Mouse (Mus musculus) adrenal gland, postnatal 36 days (tissue): ENCODE measurements around the gene Inpp1. TPM values are rescaled to one million over a fixed set of nuclear protein-coding genes. Genes with fewer than 3 reads are reported as not detected.

Source experiments
- DNase-seq, 2 experiments: peaks; one replicate each; pipeline ENCODE4 v3.0.0; 2021; ENCODE audit warnings: mixed read lengths in 1 of 2
- total RNA-seq, 2 experiments: library from RNA; stranded (reverse); gene quantifications; 2 replicates each; pipeline ENCODE4 v1.2.3; 2021

Gene Inpp1
- total RNA-seq, 2 experiments from 2014 or later = 22.5 to 39.3 TPM

DNA sequence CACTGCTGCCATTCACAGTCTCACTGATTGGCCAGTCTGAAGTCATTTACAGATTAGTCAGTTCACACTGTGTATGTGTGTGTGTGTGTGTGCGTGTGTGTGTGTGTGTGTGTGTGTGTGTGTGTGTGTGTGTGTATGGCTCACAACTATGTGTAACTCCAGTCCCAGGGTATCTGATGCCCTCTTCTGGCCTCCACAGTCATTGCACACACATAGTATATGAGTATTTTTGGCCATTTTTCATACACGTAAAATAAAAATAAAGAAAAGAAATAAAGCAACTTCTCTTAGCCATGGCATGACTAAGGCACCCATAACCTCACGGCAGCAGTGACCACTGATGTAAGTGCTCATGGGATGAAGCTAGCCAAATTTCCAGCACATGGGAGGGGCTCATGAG is 23.8 kb downstream of the Inpp1 start:
- DNase-seq = peak; percentile 5 to 22

DNA sequence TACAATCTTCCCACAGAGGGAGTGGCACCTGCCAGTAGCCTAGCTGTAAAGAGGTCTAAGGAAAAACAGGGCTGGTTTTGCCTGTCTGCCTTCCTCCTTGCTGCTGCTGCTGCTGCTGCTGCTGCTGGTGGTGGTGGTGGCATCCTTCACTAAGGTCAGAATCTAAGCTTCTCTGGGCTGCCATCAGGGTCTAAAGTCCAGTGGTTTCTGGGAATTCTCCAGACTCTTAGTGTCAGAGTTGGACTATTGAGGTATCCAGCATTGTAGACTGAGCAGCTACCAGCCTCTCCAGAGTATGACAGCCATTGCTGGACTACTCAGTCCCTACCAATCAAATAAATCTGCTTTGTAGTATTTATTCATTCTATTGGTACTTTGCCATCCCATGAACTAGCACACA is 24.8 kb downstream of the Inpp1 start:
- no peak for DNase-seq

DNA sequence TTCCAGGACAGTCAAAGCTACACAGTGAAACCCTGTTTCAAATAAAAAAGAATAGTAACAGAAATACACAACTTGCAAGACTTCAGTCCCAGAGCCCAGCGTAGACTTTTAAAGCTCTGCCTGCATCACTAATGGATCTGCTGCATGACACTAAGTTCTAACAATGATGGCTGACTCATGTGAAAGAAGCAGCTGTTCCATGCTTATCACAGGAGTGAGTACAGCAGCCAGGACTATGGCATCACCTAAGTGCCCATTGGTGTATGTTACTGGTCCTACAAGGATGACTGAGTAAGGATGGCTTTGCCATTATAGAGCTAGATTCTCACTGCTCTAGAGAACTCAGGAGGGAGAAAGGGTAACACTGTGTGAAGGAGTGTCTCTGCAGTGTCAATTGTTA is 30.2 kb downstream of the Inpp1 start:
- DNase-seq = no peak

DNA sequence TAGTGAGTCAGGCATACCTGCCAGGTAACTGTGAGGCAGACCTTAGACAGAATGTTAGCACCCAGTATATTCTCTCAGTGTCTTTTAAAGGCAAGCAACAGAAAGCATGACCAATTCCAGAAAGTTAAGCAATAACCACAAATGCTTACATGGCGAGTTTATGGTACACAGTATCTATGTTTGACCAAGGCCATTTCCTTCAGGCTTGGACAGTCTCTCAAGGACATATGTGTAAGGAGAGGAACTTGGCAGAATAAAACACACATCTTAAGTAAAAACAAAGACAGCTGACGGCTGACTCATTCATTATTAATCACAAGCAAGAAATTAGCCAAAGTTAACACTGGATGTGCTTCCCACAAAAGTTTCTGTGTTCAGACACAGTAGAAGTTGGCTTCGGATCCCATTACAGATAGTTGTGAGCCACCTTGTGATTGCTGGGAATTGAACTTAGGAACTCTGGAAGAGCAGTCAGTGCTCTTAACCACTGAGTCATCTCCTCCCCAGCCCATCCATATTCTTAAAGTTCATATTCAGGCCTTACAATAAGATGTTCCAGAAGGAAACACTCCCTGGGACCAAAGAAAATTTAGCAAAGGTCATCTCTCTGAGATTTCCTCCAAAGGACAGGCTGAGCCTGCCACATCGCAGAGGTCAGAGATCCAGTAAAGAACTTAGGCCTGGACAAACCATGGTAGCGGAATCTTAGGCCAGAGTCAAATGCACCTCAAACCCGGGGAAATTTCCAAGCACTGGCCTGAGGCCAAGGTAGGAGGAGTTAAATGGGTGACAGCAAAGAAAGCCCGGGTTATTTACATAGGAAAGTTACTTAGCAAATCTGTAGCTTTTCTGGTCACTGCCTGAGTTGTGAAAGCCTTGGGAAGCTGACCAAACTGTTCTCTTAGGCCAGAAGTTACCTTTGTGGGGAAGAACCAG is 52.0 kb downstream of the Inpp1 start:
- peak; percentile 59 to 61 for DNase-seq

DNA sequence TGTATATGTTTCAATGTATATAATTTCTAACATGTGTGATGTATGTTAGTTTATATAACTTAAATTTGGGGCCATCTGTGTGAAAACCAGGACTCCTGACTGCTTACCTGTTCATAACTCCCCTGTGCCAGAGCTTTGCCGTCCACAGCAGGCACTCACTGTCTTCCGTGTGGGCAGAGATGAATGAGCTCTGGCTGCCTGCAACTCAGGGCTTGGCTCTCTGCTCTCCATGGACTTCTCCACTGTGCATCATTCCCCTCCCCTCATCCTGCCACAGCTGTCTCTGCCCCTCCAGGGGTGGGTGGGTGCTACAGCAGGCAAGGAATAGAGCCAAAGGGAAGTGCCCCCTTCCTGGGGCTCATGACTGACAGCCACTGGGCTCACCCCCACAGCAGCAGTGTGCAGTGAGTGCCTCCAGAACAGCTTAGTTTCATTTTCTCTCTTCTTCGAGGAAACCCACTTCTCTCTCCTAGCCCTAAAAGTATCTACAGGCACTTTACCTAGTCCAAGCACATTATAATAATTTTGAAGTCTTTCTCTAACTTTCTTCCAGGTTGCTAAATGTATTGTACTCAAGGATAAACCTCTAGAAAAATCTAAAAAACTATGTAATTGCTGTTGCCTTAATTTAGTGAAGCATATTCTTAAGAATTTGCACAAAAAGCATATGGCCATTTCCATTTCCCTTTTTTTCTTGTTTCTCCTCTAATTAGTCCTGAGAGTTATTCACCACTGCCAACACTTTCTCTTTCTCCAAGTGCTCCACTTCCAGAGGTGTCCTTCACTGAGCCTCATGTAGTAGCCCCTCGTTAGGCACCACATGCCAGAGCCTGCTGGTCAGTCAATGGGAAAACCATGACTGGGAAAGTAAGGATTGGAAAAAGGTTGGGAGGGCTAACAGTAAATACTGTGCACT is 53.3 kb downstream of the Inpp1 start:
- peak in 1 of 2 experiments; percentile 12 for DNase-seq

DNA sequence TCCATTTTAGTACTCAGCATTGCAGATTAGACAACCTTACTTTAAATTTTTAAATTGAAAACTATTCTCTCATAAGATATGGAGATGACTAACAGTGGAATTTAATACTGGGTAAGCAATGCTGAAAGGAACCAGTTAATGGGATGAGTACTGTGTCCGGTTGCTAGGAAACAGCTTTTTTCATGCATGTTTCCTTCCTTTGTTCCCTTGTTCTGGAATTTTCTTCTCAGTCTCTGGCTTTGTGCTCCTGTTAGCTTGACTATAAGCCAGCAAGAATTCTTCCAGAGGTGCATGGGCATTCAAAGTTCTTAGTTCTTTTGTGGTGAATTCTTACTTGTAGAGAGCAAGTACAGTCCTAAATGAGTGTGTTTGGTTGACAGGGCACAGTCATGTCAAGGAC is 59.3 kb downstream of the Inpp1 start:
- DNase-seq = no peak

DNA sequence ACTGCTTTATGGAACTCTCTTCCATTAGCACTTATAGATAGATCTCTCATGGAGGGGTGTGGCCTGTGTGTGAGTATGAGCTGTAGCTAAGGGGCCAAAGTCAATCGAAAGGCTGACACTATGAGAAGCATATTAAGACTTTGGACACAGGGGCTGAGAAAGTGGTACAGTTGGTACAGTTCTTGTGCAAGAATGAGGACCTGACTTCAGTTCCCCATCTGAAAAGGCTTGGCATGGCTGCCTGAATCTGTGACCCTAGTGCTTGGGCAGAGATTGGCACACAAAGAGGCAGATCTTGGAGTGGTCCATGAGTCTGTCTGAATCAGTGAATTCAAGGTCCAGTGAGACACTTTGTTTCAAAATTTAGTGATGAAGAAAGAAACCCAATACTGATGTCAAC is 63.2 kb downstream of the Inpp1 start:
- DNase-seq = no peak

DNA sequence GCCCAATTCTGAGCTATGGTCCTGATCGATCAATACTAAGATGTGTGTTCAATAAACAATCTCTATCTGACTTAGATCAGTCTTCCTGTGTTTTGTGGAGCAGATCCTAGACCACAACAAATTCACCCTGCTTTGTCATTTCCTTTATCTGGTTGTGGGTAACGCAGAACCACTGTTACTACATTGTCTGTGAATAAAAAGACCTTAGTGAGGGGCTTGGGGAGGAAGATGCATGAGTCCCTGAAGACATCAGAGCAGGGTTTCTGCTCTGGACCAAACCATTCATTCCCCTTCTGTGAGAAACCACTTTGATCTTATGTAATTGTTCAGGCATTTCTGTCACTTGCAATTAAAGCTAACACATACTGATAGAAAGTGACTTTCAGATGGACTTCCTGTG is 63.7 kb downstream of the Inpp1 start:
- DNase-seq = no peak

DNA sequence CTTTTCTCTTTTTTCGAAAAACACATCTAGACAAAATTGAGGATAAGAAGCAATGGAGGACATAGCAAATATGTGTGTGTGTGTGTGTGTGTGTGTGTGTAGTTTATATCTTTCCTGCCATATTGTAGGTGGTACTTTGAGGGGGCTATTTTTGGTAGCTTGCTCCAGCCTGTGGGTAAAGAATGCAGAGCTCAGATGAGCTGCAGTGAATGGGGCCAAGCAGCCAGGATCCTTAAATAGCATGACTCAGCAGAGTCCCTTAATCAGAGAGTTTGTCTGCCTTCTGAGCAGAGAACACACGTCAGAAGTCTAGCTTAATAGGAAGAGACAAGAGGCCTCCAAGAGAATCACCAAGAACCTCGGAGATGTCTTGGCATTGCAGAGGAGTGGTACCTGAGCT is 64.8 kb downstream of the Inpp1 start:
- DNase-seq = peak in 1 of 2 experiments; percentile 4

DNA sequence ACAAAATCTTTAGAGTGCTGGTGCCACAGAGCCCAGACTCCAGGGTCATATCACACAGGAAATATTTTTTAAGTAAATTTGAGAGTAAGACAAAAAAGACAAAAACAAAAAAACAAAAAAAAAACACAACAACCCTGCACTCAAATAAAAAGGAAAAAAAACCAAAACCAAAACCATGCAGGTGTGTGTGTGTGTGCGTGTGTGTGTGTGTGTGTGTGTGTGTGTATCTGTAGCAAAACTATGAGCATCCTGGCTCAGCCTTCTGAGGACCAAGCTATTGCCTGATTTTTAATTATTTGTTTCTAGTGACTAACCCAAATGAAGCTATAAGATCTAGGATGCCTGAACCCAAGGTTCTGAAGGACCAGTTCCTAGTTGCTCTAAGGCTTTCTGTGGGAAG is 65.9 kb downstream of the Inpp1 start:
- DNase-seq = no peak

DNA sequence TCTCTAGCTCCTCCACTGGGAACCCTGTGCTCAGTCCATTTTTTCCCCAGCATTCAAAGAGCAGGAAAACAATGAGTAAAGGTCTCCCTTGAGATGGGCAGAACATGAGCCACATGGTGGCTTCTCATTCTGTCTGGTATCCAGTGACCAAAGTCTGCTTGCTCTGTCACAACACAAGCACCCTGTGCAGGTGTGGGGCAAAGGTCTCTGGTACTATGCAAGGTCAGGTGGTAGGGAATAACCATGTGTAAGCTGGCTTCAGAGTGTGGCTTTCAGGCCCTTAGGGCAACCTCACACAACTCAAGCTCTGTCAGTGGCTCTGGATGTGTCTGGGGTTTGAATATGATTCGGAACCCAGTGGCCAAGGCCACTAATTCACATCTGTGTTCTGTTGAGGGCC is 67.5 kb downstream of the Inpp1 start:
- DNase-seq = no peak

DNA sequence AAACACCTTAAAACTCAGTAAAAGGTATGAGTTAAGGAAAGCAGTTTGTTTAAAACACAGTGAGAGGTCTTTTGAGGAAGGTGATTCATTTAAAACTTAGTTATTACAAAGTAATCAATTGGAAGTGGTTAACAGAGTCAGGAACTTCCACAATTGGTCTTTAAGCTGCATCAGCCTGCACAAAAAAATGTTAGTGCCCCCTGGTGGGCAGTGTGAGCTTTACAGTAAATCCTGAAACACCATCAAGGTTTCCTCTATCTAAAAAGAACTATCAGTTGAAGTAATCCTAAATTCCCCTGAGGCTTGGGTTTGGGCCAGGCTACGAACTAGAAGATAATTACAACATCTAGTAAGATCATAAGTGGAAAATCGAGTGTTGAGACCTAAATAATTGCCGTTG is 69.2 kb downstream of the Inpp1 start:
- peak; percentile 69 to 81 for DNase-seq

DNA sequence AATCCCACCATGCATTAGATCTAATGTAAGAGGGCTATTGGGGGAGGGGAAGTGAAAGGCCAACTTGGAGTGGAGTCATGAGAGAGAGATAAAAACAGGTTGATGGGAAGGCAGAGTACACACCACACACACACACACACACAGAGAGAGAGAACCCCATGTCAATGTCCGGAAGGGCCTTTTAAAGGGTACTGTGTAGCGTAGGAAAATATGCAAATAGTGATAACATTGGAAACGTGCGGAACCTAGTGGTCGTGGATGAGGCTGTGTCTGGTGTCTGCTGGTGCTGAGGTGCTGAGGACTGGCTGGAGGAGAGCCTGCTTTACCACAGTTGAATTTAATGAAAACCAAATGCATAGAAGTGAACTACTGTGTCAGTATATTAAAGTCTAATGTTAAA is 74.9 kb downstream of the Inpp1 start:
- no peak for DNase-seq

Other genes with a start within 250 kb of the Inpp1 start
- 1 to 10 TPM; 1.7 to 2.7 TPM for gene Nemp2, start 187.0 kb downstream of the Inpp1 start, total RNA-seq
- gene Mfsd6, start 90.2 kb downstream of the Inpp1 start, total RNA-seq = 10 to 100 TPM; 16.6 to 17.0 TPM
- gene Hibch, start 27.2 kb upstream of the Inpp1 start, total RNA-seq = 10 to 100 TPM; 70.4 to 76.9 TPM
- under 1 TPM; 0.40 to 0.60 TPM for gene 1700019D03Rik, start 202.5 kb upstream of the Inpp1 start, total RNA-seq
- gene Mstn, start 244.0 kb upstream of the Inpp1 start, total RNA-seq = not detected